Mouse (Mus musculus) urinary bladder, postnatal 25 days (tissue): ENCODE measurements around the gene Fthl17a.

Experiments
- DNase-seq: peaks from one replicate; pipeline ENCODE4 v3.0.0; 2022; ENCODE audit warnings: low spot score

Gene Fthl17a

DNA sequence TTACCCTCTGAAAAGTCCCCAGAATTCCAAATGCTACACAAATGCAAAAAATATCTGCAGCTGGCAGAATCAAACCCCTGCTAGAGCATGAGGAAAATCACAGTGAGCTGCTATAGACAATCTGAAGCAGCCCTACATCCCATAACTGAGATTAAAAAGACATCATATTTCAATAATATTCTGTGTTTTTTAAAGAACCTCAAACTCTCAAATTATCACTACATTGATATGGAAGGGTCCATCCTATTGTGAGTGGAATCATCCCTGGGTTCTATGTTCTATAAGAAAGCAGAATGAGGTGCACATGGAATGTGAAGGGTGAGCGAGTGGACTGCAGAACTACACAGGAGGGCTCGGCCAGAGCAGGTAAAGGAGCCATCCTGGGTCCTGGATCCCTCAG lies at the start of gene Fthl17a:
TSS of gene Fthl17a (plus strand) at position 301 of the 400 bp plus-strand sequence.
- DNase-seq, result no peak

DNA sequence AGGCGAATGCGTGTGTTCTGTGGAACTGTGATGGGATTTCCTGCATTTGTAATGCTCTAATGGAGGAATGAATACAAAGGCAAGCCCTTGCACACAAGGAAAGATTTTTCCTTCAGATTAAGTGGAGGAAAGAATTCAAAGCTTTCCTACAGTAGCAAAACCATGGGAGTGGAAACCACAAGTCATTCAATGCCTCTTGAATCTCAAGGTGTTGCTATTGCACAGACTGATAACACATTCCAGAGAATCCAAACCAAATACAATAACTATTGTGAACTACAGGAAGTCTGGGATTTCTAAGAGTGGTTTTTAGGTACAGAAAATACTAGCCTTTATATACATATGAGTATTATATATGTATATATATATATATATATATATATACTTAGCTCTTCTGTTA lies 42.5 kb upstream of the Fthl17a start:
- no peak for DNase-seq

GRCm38 (mm10) chrX:85226883-85227282 lies 22.6 kb upstream of the Fthl17a start:
- DNase-seq, result no peak

DNA sequence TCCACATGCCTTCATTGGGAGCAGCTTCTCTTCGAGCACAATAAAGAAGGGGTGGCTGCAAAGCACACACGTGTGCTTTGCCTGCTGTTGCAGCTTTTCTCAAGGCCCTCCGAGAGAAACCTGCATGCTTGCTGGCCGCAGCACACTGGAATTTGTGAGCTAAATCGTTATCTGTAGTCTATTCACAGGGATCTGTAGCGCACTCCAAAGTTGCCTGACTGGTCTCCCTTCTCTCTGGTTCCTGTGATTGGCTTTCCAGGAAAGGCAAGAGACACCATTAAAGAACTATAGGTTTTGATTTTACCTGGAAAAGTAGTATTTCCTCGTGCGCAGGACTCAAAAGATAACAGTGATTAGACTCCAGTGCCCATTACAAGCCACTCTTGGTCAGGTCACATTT lies 22.3 kb downstream of the Fthl17a start:
- DNase-seq, result no peak

DNA sequence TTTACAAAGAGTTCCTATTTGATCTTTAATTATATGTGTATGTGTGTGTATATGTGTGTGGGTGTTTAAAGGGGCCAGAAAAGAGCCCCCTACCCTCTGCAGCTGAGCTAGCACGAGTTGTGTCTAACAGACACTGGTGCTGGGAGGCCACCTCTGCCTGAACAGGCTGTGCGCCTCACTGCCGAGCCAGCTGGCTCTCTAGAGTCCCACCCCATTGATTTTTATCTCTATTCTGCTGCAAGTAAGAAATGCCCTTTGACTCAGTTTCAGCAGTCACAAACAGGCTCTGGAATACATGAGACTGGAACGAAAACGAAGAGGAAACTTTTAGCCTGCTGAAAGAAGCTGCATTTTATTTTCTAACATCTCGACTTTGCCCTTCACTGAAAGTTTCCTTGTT lies 22.8 kb downstream of the Fthl17a start:
- DNase-seq, result no peak

GRCm38 (mm10) chrX:85289846-85290245 lies 40.4 kb downstream of the Fthl17a start:
- DNase-seq, result no peak

DNA sequence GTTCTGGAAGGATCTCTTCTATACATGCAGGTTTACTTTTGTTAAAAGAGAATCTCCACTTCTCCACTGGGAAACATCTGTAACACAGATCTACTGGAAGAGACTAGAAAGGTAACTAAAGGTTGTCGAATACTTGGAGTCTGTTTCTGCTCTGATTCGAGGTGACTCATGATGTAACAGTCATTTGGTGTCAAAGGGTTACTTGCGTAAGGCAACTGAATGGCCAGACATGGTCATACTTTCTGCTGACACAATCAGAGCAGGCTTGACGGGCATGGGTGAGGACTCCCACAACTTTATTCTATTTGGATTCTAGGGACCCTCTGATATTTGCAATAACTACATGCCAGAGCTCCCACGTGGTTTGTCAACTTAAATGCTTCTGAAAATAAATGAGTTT lies 43.3 kb downstream of the Fthl17a start:
- DNase-seq, result no peak

- no peak for DNase-seq
Observed at GRCm38 (mm10) chrX:85294001-85294400, 44.5 kb downstream of the Fthl17a start.

DNA sequence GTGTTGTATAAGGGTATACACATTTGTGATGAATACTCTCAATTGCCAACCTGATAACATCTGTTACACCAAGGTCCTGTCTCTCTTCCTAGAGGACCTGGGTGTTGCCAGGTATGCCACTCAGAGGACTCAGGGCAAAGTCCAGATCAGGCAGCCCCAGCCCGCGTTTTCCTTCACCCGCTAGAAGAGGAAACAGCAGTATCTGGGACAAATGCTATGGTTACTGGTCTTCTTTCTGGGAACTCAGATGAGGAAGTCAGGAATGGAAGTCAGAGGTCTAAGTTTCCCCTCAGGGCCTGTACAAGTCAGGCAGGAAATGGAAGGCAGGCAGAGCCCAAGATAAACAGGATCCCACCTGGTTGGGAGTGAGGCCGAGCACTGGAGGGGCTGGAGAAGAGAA lies 55.2 kb downstream of the Fthl17a start:
- DNase-seq, result no peak

GRCm38 (mm10) chrX:85318576-85318975 lies 69.1 kb downstream of the Fthl17a start:
- no peak for DNase-seq

- no peak for DNase-seq
Observed at GRCm38 (mm10) chrX:85319193-85319592, 69.7 kb downstream of the Fthl17a start.
